Mouse (Mus musculus): Measurements from ENCODE around the gene Gm3404. TPM values are rescaled to one million over a fixed set of nuclear protein-coding genes. Genes with fewer than 3 reads are reported as not detected.
"Not testable (repeated sequence)": the region's sequence is repeated elsewhere in the genome, so short reads cannot be mapped to it uniquely, and the experiment has no call there.

The Gm3404 gene
- not detected for polyA plus RNA-seq (2017; shearing (Covaris generic))

GRCm38 (mm10) chr5:146525501-146525900 is at the start of gene Gm3404:
TSS of gene Gm3404 (plus strand) at chr5:146525801.
- ATAC-seq, result not testable (repeated sequence)

GRCm38 (mm10) chr5:146479564-146479963 is 46.0 kb upstream of the Gm3404 start:
- ATAC-seq, result not testable (repeated sequence)

GRCm38 (mm10) chr5:146481665-146482064 is 43.9 kb upstream of the Gm3404 start, which contains the start of gene Gm6408:
TSS of gene Gm6408 (plus strand) at chr5:146481965.
- ATAC-seq, result not testable (repeated sequence)

GRCm38 (mm10) chr5:146488959-146489358 is 36.6 kb upstream of the Gm3404 start:
- not testable (repeated sequence) for ATAC-seq

- not testable (repeated sequence) for ATAC-seq
These were observed 34.5 kb upstream of the Gm3404 start, which contains the start of gene Gm6370 for GRCm38 (mm10) chr5:146491063-146491462. TSS of gene Gm6370 (plus strand) at chr5:146491363.

- not testable (repeated sequence) for ATAC-seq
These were observed 23.5 kb upstream of the Gm3404 start, which contains the start of gene 4930449I24Rik for GRCm38 (mm10) chr5:146502099-146502498. TSS of gene 4930449I24Rik (plus strand) at chr5:146502399.

GRCm38 (mm10) chr5:146513823-146514222 is 11.8 kb upstream of the Gm3404 start, which contains the start of gene Gm3402:
TSS of gene Gm3402 (plus strand) at chr5:146514123.
- ATAC-seq, result not testable (repeated sequence)

- not testable (repeated sequence) for ATAC-seq
These were observed 11.7 kb downstream of the Gm3404 start, which contains the start of gene Gm3409 for GRCm38 (mm10) chr5:146537347-146537746. TSS of gene Gm3409 (plus strand) at chr5:146537647.

GRCm38 (mm10) chr5:146555836-146556235 is 30.2 kb downstream of the Gm3404 start, which contains the start of gene Gm3415:
TSS of gene Gm3415 (plus strand) at chr5:146556136.
- not testable (repeated sequence) for ATAC-seq

GRCm38 (mm10) chr5:146564259-146564658 is 38.7 kb downstream of the Gm3404 start:
- no peak for ATAC-seq

- no peak for ATAC-seq
These were observed 41.5 kb downstream of the Gm3404 start for GRCm38 (mm10) chr5:146567054-146567453.

- ATAC-seq, result not testable (repeated sequence)
These were observed 44.6 kb downstream of the Gm3404 start for GRCm38 (mm10) chr5:146570179-146570578.

GRCm38 (mm10) chr5:146571830-146572734 is 46.5 kb downstream of the Gm3404 start:
- ATAC-seq, result not testable (repeated sequence)

- not testable (repeated sequence) for ATAC-seq
These were observed 47.1 kb downstream of the Gm3404 start for GRCm38 (mm10) chr5:146572735-146573042.

GRCm38 (mm10) chr5:146576668-146577067 is 51.1 kb downstream of the Gm3404 start:
- ATAC-seq, result no peak

Other genes with a start within 250 kb of the Gm3404 start
- not detected for gene Wasf3, start 140.8 kb upstream of the Gm3404 start, polyA plus RNA-seq (2017; shearing (Covaris generic))
- not detected for gene Gm6408, start 43.8 kb upstream of the Gm3404 start, polyA plus RNA-seq (2017; shearing (Covaris generic))
- not detected for gene Gm6370, start 34.4 kb upstream of the Gm3404 start, polyA plus RNA-seq (2017; shearing (Covaris generic))
- gene 4930449I24Rik, start 23.4 kb upstream of the Gm3404 start, polyA plus RNA-seq (2017; shearing (Covaris generic)), result not detected
- not detected for gene Gm3402, start 11.7 kb upstream of the Gm3404 start, polyA plus RNA-seq (2017; shearing (Covaris generic))
- not detected for gene Gm3409, start 11.8 kb downstream of the Gm3404 start, polyA plus RNA-seq (2017; shearing (Covaris generic))
- gene Gm3415, start 30.3 kb downstream of the Gm3404 start, polyA plus RNA-seq (2017; shearing (Covaris generic)), result not detected
- not detected for gene Gpr12, start 59.4 kb downstream of the Gm3404 start, polyA plus RNA-seq (2017; shearing (Covaris generic))

Measured in CD4-positive, CD25-positive, alpha-beta regulatory T cell, adult 4 months (primary cell).